Mouse (Mus musculus) heart, adult 11 months (tissue): ENCODE results near the gene Taf13.
"Not testable (repeated sequence)": the region's sequence is repeated elsewhere in the genome, so short reads cannot be mapped to it uniquely, and the experiment has no call there.

ENCODE experiments used
- DNase-seq: peaks from one replicate; pipeline ENCODE4 v3.0.0; 2022

Taf13 gene

DNA sequence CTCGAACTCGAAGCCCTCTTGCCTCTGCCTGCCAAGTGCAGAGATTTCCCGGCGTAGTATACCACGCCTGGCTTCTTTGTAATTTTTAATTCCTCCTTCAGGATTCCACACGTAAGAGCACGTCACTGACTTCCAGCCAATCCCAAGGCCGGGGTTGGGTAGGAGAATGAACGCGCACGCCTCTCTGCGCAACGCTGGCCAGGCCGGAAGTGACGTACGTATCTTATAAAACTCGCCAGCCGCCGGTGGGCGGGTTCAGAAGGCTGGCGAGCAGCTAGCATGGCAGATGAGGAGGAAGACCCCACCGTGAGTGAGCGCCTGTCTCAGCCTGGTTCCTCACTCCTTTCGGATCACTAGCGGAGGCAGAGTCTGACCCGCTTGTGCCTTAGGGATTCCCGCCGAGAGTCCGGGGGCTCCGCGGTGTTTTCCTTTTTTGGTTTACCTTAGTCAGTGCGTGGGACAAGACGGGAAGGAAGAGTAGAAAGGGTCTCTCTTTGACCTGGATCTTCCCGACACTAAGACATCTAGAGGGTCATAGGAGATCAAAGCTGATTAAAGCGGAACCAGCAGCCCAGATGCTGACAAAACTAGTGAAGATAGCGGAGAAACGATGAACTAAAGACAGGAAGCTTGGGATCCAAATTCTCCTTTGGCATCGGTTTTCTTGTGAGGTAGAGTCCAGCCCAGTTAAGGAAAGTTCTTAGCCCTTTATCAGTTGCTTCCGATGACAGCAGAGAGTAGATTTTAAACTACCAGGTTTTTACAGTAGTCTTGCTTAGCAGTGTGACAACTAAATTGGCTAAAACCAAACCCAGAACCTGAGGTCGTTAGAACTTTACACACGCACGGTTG lies at the start of gene Taf13:
Taf13 (plus strand) TSS at position 256 of the 852 bp plus-strand sequence.
- DNase-seq, result peak; percentile 100

DNA sequence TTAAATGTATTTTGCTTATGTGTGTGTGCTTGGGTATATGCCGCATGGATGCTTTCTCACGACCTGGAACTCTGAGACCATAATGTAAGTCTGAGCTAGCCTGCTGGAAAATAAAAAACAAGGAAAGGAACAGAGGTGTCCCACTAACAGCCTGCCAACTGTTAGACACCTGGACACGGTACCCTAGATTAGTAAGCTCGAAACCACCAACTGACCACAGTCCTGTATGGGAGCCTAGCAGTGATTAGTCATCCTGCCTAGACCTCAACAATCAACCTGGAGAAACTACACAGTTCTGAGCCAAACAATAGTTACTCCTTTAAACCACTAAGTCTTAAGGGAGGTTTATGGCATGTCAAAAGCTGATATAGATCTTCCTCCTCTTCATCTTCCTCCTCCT lies 48.1 kb upstream of the Taf13 start:
- no peak for DNase-seq

DNA sequence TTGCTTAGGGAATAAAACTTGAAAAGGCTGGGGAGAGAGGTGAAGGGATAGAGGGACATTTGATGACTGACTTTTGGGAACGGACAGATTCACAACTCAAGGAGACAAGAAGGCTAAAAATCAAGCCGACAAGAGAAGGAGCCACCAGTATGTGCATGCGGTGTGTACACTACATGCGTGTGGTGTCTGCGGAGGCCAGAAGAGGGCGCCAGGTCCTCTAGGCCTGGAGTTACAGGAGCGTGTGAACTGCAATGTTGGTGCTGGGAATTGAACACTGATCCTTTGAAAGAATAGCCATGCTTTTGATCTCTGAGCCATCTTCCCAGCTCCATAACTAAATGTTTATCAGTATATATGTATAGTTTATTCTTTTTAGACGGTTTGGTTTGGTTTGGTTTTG lies 43.0 kb upstream of the Taf13 start:
- DNase-seq, result peak; percentile 4

DNA sequence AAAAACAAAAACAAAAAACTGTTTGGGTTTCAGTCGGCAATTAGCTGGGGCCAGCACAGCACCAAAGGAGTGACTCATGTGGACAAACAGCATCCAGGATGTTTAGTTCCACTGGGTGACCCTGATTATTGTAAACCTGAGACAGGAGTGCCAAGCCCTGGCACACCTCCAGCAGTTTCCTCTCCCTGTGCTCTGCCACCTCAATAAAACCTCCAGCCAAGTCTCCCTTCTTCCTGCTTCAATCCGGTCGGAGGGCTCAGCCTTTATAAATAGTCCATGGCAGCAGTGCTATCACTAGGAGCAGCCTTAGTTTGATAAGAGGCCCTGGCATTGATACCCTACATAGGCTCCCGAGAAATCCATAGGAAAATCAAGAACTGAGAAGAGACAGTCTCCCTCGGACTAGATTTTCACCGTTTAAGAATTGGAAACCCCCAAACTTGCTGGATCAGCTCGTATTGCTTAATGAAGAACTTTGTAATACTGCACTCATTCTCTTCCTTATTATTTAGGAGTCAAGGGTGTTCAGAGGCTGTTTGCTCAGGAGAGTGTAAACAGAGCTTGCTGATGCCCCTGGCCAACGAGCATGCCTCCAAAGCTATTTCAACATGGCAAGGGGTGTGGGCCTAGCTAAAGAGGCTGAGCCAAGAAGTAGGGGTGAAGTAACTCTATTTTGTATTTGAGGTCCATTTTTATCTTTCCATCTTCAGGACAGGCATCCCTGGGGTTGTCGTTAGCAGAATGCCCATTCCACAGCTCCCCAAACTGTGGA lies 38.2 kb upstream of the Taf13 start:
- peak; percentile 81 for DNase-seq

DNA sequence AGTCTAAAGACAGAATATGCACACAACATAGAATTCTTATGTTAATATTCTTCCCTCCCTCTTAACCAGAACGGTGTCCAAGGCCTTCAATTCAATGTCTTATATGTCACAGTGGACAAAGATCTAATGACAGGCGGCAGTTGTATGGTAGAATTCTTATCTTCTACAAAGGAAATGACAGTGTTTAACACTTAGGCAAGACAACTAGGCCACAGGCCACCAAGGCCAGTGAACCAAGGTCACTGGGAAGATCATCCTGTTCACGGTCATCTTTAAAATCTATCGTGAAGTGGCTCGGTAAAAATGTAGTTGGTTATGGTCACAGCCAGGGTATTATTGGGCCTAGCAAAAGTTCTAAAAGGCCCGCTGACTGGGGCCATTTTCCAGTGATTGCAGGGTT lies 37.5 kb upstream of the Taf13 start, which contains the start of gene 1700013F07Rik:
1700013F07Rik (plus strand) TSS at position 200 of the 400 bp plus-strand sequence.
- DNase-seq, result peak; percentile 11

DNA sequence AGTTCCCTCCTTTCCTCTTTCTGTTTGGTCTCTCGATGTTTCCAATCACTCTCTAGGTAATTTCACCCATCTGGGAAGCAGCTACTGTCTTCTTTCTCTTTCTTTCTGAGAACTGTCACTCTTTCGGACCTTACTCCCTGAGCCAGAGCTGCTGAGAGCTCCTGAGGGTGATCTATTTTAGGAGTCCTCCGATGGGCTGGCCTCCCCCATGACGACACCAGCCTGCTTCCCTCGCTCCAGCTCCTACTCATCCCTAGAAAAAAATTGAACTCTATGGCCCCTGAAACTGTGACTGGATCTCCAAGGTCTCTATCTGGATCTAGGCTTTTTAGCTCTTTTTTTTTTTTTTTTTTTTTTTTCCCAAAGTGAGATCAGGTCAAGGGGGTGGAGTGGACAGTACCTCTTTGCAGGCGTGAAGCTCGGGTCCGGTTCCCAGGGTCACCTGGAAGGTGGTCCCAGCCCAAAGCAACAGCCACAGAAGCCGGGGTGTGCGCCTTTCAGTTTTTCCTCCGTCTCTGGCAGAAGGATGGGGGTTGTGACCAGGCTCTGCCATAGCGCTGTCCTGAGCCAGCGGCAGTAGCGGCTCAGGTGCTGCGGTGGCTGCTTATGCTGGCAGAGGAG lies 35.5 kb upstream of the Taf13 start:
- DNase-seq, result peak; percentile 81

DNA sequence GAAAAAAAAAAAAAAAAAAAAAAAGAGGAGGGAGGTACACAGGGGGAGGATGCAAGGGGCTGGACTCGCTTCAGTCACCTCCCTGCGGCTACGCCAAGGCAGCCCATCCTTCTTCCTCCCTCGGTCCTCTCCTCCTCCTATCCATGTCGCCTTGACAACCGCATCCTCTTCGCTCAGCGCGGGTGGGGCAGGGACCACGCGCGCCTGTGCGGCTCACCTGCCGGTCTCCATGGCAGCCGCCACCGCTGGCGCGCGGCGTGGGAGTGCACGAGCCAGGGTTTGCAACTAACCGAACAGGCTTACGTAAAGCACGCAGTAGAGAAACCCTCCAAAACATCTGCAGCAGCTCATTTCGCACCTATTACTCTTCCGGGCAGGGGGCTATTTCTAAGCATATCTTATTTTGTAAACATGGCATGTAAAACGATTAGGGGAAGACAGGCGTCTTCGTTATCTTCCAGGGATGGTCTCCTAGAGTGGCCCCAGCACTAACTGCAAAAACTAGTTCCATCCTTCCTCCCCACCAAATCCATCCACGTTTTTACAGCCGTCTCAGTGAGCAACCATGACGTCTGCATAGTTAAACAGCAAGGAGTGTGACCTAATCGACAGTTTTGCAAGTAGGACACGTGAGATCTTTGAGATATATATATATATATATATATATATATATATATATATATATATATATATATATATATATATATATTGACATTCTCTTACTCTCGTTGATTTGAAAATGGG lies 34.8 kb upstream of the Taf13 start, which contains the start of gene 5330417C22Rik:
5330417C22Rik (minus strand) TSS at position 20 of the 744 bp plus-strand sequence.
- peak; percentile 91 for DNase-seq

DNA sequence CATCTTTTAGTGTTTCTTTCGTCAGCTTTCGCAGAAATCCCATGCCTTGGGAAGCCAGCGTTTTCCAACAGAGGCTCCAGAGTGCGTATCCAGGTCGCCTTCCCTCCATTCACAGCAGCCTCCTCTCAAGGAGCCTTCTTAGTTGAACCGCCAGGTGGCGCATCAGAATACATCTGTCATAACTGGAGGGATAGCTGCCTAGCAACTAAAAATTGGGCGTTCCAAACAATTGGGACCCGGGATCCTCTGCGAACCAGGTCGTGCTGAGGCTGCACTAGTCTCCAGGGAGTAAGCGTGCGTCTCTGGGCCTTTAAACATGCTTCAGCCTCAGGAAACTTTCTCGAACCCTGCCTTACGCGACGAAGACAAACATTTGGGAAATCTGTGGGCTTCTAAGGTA lies 34.2 kb upstream of the Taf13 start:
- DNase-seq, result peak; percentile 98

DNA sequence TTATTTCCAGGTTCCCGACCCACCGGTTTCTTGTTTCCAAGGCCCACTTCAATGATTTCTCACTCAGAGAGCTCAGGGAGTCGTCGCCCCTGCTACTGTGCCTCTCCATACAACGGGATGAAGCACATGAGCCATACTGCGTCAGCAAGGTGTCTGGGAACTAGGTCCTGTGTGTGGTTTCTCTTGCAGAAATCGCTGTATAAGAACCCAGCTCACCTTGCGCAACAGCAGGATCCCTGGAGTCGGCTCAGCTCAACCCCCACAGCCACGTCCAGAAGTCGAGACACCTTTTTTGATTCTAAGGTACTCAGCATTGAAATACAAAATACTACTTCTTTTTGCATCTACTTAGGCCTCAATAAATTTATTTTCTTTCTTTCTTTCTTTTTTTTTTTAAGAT lies 29.2 kb upstream of the Taf13 start:
- DNase-seq, result peak; percentile 64

DNA sequence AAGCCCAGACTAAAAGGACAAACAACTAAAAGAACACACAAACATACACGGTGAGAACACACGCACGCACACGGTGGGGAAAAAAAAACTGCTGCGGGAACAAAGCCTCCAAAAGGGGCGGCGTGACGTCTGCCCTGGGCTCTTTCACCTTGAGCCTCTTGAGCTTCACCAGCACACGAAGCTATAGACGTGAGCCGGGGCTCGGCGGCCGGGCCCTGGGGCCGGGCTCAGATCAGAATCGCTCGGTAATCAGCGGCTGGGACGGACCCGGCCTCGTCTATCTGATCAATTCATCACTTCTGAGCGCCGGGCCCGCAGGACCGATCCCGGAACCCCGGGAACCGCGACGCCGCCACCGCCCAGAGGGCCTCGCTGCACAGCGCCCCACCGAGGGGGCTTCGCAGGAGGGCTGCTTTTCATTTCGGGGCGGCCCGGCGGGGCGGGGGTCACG lies 17.4 kb upstream of the Taf13 start:
- no peak for DNase-seq

DNA sequence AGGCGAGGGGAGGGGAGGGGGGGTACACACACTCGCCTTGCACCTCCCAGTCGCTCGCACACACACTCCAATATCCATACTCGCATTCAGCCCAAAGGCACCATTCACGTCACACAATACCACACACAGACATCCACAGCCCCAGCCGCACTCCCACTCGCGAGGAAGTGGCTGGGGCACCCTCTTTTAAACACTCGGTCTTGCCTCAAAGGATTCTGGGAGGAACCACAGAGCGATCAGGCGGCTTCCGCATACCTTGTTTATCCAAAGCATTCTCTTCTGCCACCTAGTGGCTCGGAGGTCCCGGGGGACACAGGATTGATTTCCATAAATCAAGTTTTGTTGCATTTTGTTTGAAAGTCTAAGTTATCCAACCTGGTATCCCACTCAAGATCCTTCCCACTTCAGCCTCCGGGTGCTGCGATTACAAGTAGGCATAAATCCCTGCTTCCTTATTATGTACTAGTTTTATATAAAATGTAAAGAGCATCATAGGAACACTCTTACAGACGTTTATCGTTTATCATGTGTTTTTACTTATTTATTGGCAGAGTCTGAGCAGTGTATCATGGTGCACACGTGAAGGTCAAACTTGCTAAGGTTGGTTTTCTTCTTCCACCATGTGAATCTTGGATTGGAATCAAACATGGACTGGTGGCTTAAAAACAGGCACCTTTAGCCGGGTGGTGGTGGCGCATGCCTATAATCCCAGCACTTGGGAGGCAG lies 16.7 kb upstream of the Taf13 start:
- DNase-seq, result peak; percentile 99

DNA sequence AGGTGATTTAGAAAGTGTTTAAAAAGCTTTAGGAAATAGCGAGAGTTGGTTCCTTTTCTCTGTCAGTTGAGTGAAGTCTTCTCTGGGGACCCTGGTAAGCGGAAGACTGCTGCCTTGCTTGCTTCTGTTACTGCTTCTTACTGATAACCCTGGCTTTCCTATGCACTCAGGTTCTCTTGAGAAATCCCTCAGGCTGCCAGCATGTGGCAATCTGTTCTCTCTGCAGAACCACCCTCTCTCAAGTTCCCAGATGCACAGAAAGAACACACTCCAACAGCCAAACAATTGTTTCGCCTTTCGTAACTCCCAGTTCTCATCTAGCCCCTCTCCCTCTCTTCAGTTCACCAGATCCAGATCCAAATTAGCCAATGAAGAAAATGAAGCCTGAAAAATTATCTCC lies 13.6 kb upstream of the Taf13 start:
- no peak for DNase-seq

DNA sequence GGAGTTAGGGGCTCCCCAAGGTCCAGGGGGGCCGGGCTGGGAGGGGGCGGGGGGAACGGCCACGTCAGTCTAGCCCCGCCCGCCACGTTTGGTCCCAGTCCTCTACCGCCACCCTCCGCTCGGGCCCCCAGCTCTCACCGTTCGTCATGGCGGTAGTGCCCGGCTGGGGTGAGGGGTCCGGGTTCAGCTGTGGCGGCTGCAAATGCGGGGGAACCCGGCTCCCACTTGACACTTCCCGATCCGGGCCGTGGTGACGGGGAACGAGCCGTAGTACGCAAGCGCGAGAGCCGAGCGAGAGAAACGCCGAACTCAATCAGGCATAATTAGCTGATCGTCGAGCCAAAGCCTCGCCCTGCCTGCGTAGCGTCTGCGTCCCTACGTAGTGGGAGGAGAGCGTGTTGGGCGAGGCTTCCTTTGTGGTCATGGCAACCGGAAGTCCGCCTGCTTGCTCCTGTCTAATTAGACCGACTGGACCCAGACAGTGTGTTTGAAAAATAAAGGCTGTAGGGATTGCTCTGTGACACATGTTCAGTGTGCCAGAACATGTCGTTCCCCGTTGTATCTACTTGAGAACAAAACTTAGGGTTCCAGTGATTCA lies 9.3 kb upstream of the Taf13 start, which contains the start of gene Tmem167b:
Tmem167b (minus strand) TSS at position 334 of the 598 bp plus-strand sequence.
- DNase-seq, result peak; percentile 100

DNA sequence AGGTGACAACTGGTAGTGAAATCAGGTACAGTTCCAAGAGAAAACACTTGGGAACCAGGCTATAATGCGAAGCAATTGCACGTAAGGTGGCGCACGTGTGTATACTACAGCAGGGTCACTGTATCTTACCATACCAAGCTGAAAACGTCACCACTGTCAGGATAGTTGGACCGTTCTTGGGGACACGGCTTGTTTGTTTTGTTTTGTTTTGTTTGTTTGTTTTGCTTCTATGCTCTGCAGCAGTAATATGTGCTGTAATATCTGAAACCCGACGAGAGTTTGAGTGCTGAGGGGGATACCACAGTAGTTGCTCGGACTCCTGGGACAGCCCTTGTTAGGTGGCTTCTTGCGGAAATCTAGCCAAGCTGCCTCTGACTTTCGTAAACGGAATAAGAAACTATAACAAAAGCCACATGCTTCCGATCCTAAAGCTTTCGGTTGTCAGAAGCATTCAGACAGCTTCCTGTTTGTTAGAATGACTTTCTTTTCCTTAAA lies 8.7 kb upstream of the Taf13 start:
- peak; percentile 93 for DNase-seq

DNA sequence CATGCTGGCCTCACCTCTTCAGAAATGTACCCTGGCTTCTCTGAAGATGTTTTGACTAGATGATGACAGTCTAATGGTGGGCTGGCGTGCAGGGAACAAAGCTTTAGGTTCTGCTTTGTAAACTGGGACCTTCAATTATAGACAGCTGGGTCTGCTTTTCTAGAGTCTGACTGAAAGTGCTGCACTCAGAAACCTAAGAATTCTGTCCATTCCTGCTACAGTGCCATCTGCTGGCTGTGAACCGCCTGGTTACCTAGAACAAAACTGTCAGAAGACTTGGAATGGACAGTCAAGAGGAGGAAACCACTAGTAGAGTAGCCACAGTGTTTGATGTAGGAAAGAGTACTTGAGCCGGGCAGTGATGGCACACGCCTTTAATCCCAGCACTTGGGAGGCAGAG lies 8.2 kb upstream of the Taf13 start:
- DNase-seq, result peak; percentile 96

DNA sequence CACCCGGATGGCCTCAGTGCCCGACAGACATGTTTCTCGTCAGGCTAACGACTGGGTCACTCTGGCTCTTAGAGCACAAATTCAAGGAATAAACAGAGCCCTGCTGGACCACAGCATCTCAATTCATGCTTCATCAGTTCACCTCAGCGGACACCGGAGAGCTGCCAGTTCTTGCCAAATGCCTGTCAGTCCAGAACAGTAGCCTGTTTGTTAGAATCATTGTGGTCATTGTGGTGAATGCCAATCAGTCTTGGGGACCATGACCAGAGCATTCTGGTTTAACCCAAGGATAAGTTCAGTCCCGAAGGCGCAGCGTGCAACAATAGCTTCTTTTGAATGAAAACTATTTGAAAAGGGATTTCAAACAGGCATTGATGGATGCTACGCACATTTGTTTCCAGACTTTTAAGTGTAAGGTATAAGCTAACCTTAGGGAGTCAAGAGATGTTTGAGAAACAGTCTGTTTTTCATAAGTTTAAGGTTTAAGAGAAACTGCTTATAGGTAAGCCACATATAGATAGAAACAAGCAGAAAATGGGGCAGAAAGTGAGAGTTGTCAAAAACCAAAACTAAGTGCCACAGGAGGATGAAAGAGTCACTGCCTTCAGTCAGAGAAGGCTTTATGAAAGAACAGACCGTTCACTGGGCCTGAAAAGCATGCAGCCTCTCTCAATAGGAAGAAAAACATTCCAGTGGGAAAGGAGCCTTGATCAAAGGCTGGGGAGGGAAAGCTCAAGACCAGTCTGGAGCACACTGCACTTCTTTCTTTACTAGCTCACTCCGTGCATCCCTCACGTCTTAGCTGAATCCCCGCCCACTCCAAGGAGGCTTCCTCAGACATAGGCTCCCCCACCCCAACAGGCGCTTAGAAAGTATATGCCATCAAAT lies 3.3 kb upstream of the Taf13 start:
- DNase-seq, result no peak

DNA sequence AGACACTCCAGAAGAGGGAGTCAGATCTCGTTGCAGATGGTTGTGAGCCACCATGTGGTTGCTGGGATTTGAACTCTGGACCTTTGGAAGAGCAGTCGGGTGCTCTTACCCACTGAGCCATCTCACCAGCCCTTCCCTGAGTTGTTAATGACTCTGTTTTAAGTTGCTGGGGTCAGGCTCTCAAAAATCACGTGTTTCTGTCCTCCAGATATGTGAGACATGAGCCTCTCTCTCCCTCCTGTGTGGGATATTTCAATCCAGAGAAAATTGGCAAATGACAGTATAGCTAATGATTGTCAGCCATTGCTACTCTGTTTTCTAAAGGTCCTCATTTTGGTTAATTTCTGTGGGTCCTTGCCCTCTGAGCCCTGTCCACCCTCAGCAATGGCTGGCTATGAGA lies 1.9 kb upstream of the Taf13 start:
- not testable (repeated sequence) for DNase-seq

DNA sequence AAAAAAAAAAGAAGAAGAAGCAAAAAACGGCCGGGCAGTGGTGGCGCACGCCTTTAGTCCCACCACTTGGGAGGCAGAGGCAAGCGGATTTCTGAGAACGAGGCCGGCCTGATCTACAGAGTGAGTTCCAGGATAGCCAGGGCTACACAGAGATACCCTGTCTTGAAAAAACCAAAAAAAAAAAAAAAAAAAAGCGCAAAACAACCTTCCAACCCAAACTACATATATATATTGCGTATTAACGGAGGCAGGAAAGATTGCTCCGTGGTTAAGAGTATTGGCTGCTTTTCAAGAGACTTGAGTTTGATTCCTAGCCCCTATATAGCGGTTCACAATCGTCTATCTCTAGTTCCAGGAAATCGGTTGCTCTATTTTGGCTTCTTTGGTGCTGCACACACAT lies 685 bp upstream of the Taf13 start:
- no peak for DNase-seq

DNA sequence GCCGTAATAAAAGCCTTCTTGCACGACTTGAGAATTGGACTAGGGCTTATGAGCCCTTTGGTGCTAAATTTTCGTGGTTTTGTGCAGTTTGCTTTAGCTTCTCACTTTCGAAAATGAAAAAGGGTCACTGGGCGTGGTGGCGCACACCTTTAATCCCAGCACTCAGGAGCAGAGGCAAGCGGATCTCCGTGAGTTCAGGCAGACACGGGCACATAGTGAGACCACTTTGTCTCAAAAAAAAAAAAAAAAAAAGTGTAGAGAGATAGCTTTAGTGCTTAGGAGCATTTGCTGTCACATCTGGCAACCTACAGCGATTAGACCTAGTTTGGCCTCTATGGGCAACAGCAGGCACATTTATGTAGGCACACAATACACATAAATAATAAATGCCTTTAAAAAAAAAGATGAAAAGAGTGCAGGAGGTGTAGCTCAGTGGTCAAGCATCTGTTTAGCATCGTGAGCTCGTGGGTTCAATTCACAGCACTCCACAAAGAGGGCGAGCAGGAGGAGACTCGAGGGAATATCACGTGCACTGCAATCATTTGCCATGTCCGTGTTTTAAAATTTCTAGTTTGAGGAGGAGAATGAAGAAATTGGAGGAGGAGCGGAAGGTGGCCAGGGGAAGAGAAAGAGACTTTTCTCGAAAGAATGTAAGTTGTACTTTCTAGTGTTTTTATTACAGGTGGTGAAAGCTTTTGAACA lies 962 bp downstream of the Taf13 start:
- DNase-seq, result no peak
